Mouse (Mus musculus): ENCODE measurements around the gene Tmc2. TPM values are rescaled to one million over a fixed set of nuclear protein-coding genes. Genes with fewer than 3 reads are reported as not detected.

Tmc2 gene
- polyA plus RNA-seq, 2 experiments: not detected

DNA sequence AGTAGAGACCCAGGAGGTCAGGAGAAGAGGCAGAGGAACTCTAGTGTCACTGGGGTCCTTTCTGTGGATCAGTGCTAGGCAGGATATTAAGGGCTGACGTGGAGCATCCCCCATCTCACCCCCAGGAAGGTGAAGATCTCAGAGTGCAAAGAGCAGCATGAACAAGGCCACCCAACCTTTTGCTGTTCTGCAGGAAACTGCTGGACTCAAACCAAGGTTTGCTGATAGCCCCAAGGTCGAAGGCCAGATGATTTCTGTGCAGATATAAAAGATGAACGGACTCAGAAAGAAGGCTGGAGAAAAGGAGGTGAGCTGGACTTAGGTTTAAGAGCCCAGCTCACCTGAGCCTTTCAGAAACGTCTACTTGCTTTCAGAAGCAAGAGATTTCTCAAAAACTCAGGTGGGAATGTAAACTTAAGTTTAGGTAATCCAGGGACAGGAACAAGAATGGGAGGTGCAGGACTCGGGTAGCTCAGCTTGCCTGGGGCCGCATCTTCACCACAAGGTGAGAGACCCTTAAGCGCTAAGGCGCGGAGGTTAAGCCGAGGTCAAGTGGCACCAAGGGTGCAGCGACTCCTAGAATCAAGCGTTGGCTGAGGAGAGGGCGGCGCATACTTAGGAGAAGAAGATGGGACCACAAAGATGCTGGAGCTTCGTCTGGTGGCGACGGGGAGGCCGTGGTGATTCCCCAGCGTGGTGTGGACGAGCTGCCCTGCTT is 99.4 kb downstream of the Tmc2 start:
- DNase-seq (ENCODE audit: low read depth in 3 of 3, low spot score in 3 of 3) (no peak), ATAC-seq (ENCODE audit: insufficient read depth) (no peak)
- Histone ChIP-seq H3K9ac (replicated peaks) (no peak overlapping the region), H3K4me1 (replicated peaks; ENCODE audit: control insufficient read depth in 2 of 2, insufficient read depth in 2 of 2, low read length in 1 of 2) (0 out of 4 replicates have a peak, but pooled peaks cover 0 to 3% of the 10 kb centered on the region in 2 experiments), H3K36me3 (replicated peaks; ENCODE audit: control insufficient read depth, insufficient read depth, low read depth) (no peaks in the 10 kb centered on the region), H3K4me3 (ENCODE audit: insufficient read depth in 1 of 2, low read depth in 2 of 2, low read length in 2 of 2) (peak overlapping the region; percentile 6 to 50; a peak in 2 of 4 replicates), H3K4me2 (ENCODE audit: low read depth) (peak overlapping the region; percentile 53), H3K9me3 (ENCODE audit: control insufficient read depth, low read length) (no peaks in the 10 kb centered on the region), H3K27me3 (ENCODE audit: control insufficient read depth, insufficient read depth, low read length) (peaks cover 60% of the 10 kb centered on the region), H3K27ac (no peak overlapping the region)
- TF ChIP-seq EP300 (IDR thresholded peaks at IDR 0.05; ENCODE audit: low read depth) (no peak), CTCF (IDR thresholded peaks at IDR 0.05; ENCODE audit: low read depth) (no peak)
- WGBS (ENCODE audit: insufficient replicate concordance): 7% methylated on average over 20 of the region's 20 CpGs

DNA sequence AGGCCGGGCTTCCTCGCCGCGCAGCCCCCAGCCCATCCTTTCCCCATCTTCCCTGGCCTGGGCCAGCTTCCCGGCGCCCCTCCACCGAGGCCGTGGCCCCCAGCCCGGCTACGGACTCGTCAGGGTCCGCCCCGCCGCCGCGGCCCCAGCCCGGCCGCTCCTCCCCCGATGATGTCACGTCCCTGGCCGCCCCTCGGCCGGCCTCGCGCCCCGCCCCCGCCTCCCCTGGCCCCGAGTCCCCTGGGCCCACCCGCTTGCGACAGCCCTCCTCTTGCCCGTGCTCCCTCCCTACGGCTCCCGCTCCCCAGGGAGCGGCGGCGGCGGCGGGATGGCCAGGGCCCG is 99.9 kb downstream of the Tmc2 start, which contains the start of gene Ebf4:
TSS of gene Ebf4 (plus strand) at position 234 of the 342 bp plus-strand sequence.
- Histone ChIP-seq H3K4me3 (ENCODE audit: insufficient read depth in 1 of 2, low read depth in 2 of 2, low read length in 2 of 2) (peak within 1 kb of the TSS; percentile 8 to 50; a peak in 2 of 4 replicates), H3K27ac (no peak within 1 kb of the TSS), H3K4me1 (replicated peaks; ENCODE audit: control insufficient read depth in 2 of 2, insufficient read depth in 2 of 2, low read length in 1 of 2) (0 out of 4 replicates have a peak, but pooled peaks cover 0 to 3% of the 10 kb centered on the region in 2 experiments), H3K4me2 (ENCODE audit: low read depth) (peak within 1 kb of the TSS; percentile 53), H3K27me3 (ENCODE audit: control insufficient read depth, insufficient read depth, low read length) (peaks cover 60% of the 10 kb centered on the region), H3K36me3 (replicated peaks; ENCODE audit: control insufficient read depth, insufficient read depth, low read depth) (no peaks in the 10 kb centered on the region), H3K9ac (replicated peaks) (no peak within 1 kb of the TSS), H3K9me3 (ENCODE audit: control insufficient read depth, low read length) (no peaks in the 10 kb centered on the region)
- ATAC-seq (ENCODE audit: insufficient read depth): no peak
- DNase-seq (ENCODE audit: low read depth in 3 of 3, low spot score in 3 of 3): no peak
- WGBS (ENCODE audit: insufficient replicate concordance): under 1% methylated on average over 30 of the region's 39 CpGs
- no peak for TF ChIP-seq CTCF (IDR thresholded peaks at IDR 0.05; ENCODE audit: low read depth)

DNA sequence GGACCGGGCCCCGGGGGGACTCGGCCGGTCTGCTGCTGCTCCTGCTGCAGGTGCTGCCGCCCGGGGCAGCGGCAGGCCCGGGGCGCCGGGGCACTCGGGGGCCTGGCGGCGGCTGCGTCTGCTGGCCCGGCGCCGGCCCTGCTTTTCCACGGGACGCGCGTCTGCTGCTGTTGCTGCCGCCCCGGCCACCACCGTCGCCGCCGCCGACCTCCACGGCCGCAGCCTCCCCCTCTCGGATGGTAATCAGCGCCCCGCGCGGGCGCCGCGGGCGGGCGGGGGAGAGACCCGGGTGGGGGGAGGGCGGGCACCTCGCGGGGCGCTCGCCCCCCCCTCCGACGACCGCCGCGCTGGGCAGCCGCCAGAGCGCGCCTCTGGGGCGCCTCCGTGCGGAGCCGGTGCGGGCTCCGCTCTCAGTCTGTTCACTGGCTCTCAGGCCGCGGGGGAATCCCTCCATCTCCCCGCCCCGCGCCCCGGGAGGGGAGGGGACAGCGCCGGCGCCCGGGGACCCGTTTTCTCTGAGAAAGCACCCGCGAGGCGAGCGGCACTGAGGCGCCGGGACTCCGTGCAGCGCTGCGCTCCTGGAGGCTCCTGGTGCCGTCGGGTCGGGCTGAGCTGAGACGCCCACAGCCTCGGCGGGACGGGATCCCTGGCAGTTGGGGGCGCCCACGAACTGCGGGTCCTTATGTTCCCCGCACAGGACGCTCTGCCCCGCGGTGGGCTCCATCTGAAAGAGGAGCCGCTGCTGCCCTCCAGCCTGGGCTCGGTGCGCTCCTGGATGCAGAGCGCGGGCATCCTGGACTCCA is 100.5 kb downstream of the Tmc2 start:
- Histone ChIP-seq H3K27me3 (ENCODE audit: control insufficient read depth, insufficient read depth, low read length) (peaks cover 60% of the 10 kb centered on the region), H3K36me3 (replicated peaks; ENCODE audit: control insufficient read depth, insufficient read depth, low read depth) (no peaks in the 10 kb centered on the region), H3K9me3 (ENCODE audit: control insufficient read depth, low read length) (no peaks in the 10 kb centered on the region), H3K4me3 (ENCODE audit: insufficient read depth in 1 of 2, low read depth in 2 of 2, low read length in 2 of 2) (peak overlapping the region; percentile 8 to 50; a peak in 2 of 4 replicates), H3K9ac (replicated peaks) (no peak overlapping the region), H3K4me2 (ENCODE audit: low read depth) (peak overlapping the region; percentile 53), H3K4me1 (replicated peaks; ENCODE audit: control insufficient read depth in 2 of 2, insufficient read depth in 2 of 2, low read length in 1 of 2) (0 out of 4 replicates have a peak, but pooled peaks cover 0 to 3% of the 10 kb centered on the region in 2 experiments), H3K27ac (no peak overlapping the region)
- ATAC-seq (ENCODE audit: insufficient read depth) (no peak), DNase-seq (ENCODE audit: low read depth in 3 of 3, low spot score in 3 of 3) (no peak)
- TF ChIP-seq CTCF (IDR thresholded peaks at IDR 0.05; ENCODE audit: low read depth) (no peak), EP300 (IDR thresholded peaks at IDR 0.05; ENCODE audit: low read depth) (no peak)
- 1% methylated on average over 68 of the region's 99 CpGs for WGBS (ENCODE audit: insufficient replicate concordance)

DNA sequence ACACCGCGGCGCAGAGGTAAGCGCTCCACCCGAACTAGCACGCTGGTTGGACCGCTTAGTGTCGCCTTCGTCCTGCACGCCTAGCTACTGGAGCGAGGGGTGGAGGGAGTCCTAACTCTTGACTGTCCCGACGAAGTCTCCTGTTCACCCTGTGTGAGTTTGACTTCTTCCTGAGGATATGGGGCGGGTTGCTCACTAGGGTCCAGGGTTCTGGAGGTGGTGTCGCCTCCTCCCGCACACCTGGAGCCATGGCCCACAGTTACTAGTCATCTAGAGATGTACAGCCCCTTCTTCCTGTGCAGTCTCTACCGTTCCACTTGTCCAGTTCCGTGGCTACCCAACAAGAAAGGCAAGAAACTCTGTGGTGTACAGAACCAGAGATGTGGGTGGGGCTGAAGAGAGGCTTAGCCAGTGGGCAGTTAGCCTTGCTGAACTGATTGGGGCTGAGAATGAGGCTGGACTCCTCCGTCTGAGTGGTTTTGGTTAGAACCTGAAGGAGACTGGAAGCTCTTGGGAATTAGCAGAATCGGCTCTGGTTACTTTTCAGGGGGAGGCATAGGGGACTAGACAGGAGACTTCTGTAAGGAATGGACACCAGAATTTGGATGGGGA is 101.2 kb downstream of the Tmc2 start:
- no peak overlapping the region for H3K4me2 ChIP-seq (ENCODE audit: low read depth)
- H3K9ac ChIP-seq (replicated peaks): no peak overlapping the region
- no peak overlapping the region for H3K4me3 ChIP-seq (ENCODE audit: insufficient read depth in 1 of 2, low read depth in 2 of 2, low read length in 2 of 2)
- no peak overlapping the region for H3K27ac ChIP-seq
- 5% methylated on average over 20 of the region's 20 CpGs for WGBS (ENCODE audit: insufficient replicate concordance)
- no peaks in the 10 kb centered on the region for H3K36me3 ChIP-seq (replicated peaks; ENCODE audit: control insufficient read depth, insufficient read depth, low read depth)
- no peak for ATAC-seq (ENCODE audit: insufficient read depth)
- no peak for DNase-seq (ENCODE audit: low read depth in 3 of 3, low spot score in 3 of 3)
- peaks cover 60% of the 10 kb centered on the region for H3K27me3 ChIP-seq (ENCODE audit: control insufficient read depth, insufficient read depth, low read length)
- TF ChIP-seq EP300 (IDR thresholded peaks at IDR 0.05; ENCODE audit: low read depth) (no peak), CTCF (IDR thresholded peaks at IDR 0.05; ENCODE audit: low read depth) (no peak)
- 0 out of 4 replicates have a peak, but pooled peaks cover 0 to 3% of the 10 kb centered on the region in 2 experiments for H3K4me1 ChIP-seq (replicated peaks; ENCODE audit: control insufficient read depth in 2 of 2, insufficient read depth in 2 of 2, low read length in 1 of 2)
- H3K9me3 ChIP-seq (ENCODE audit: control insufficient read depth, low read length): no peaks in the 10 kb centered on the region

Data from liver, embryonic 14.5 days (tissue).